Mouse (Mus musculus) neural tube, embryonic 14.5 days (tissue): ENCODE results near the gene Olfr1272. TPM values are rescaled to one million over a fixed set of nuclear protein-coding genes. Genes with fewer than 3 reads are reported as not detected.
"Not testable (repeated sequence)": the region's sequence is repeated elsewhere in the genome, so short reads cannot be mapped to it uniquely, and the experiment has no call there.

Source experiments
- ATAC-seq: fragments of 200-750 bp; cut with Nextera tagmentation; 2 replicates; pipeline ENCODE4 v1.8.0; 2017; ENCODE audit warnings: low read depth, mild to moderate bottlenecking, moderate TSS enrichment, moderate library complexity
- H3K27ac ChIP-seq: fragments of 300-500 bp; sonication (generic); 2 replicates; pipeline ENCODE4 v1.5.1; 2014; ENCODE audit warnings: low read depth, mild to moderate bottlenecking, control low read depth, low read length, moderate library complexity, mixed read lengths
- H3K27me3 ChIP-seq: fragments of 300-500 bp; sonication (generic); 2 replicates; pipeline ENCODE4 v1.6.1; 2014; ENCODE audit warnings: low read length; ENCODE audit not compliant: control insufficient read depth, insufficient read depth
- H3K36me3 ChIP-seq: fragments of 300-500 bp; sonication (generic); 2 replicates; pipeline ENCODE4 v1.6.1; 2014; ENCODE audit warnings: low read length, mixed read lengths; ENCODE audit not compliant: control insufficient read depth, insufficient read depth
- H3K4me1 ChIP-seq: fragments of 300-500 bp; sonication (generic); 2 replicates; pipeline ENCODE4 v1.6.1; 2014; ENCODE audit warnings: low read length; ENCODE audit not compliant: control insufficient read depth, insufficient read depth
- H3K4me2 ChIP-seq: fragments of 300-500 bp; sonication (generic); 2 replicates; pipeline ENCODE4 v1.6.1; 2014; ENCODE audit warnings: mild to moderate bottlenecking, low read depth, low read length, control low read depth
- H3K4me3 ChIP-seq: fragments of 300-500 bp; sonication (generic); 2 replicates; pipeline ENCODE4 v1.5.1; 2014; ENCODE audit warnings: low read depth, low read length, control low read depth, mixed read lengths
- H3K9ac ChIP-seq: fragments of 300-500 bp; sonication (generic); replicated peaks from 2 replicates; pipeline ENCODE4 v1.6.1; 2014; ENCODE audit warnings: low read depth, mild to moderate bottlenecking, control low read depth, low read length, mixed read lengths
- H3K9me3 ChIP-seq: fragments of 300-500 bp; sonication (generic); 2 replicates; pipeline ENCODE4 v1.6.1; 2016; ENCODE audit warnings: low read length; ENCODE audit not compliant: control insufficient read depth
- WGBS: fragments of 180-500 bp; shearing (Covaris S2); extraction: QIAGEN DNeasy Blood & Tissue Kit; methylation state at CpG from one replicate; pipeline ENCODE4 v1.1.7; 2014; 5-methylcytosine and 5-hydroxymethylcytosine counted together
- polyA plus RNA-seq: library from polyadenylated mRNA; unstranded; fragments of >200 nt; fragmentation: Nextera tagmentation; extraction: Ambion mirVana; gene quantifications from 2 replicates; pipeline ENCODE4 v1.2.1, GENCODE M21; 2014

The Olfr1272 gene
- not detected in 2 replicates for polyA plus RNA-seq

DNA sequence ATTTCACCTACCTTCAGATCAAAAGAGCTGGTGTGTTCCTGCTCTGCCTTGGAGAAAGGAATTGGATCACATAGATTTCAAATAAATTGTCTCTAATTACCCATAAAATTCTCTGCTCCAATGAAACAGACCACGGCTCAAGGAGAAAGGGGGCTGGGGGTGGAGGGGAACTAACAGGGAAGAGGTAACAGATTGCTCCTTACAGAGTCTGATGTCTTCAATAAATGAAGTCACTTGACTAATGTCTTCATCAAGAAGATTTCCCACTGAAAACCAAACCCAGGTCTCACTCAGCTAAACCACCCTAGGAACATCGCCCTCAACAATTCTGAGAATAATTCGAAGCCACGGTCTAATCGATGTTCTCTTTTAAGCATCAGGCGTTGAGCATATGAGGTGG, at the start of gene Olfr1272:
Gene Olfr1272 (minus strand): TSS at position 101 of the 400 bp plus-strand sequence.
- no peaks in the 10 kb centered on the region for H3K9me3 ChIP-seq
- H3K36me3 ChIP-seq, result no peaks in the 10 kb centered on the region
- H3K27me3 ChIP-seq, result no peaks in the 10 kb centered on the region
- H3K9ac ChIP-seq, result no peak within 1 kb of the TSS
- H3K4me2 ChIP-seq, result no peak within 1 kb of the TSS
- H3K4me3 ChIP-seq, result no peak within 1 kb of the TSS
- no peak within 1 kb of the TSS for H3K27ac ChIP-seq
- ATAC-seq, result no peak
- no peaks in the 10 kb centered on the region for H3K4me1 ChIP-seq
- 87% methylated on average over 6 of the region's 6 CpGs for WGBS

DNA sequence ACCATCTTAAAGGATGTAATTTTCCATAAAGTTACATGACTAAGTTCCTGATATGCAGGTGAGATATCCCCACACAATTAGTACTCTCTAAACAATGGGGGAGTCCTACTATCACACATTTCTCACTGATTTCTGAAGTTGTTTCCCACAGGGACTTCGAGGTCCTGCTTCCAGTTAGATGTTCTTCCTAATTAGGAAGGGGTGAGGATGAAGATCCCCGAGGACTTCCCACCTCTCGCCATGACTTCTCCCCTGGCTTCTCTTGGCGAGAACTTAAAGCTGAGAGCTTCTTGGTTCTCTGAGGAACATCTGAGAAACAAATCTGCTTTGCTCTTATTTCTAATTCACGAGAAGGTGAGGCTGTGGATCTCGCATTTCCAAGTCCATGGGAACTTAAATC, 29.3 kb upstream of the Olfr1272 start, which contains the start of gene Gm13769:
Gene Gm13769 (plus strand): TSS at position 301 of the 400 bp plus-strand sequence.
- not testable (repeated sequence) for H3K27me3 ChIP-seq, H3K27ac ChIP-seq, H3K36me3 ChIP-seq, ATAC-seq, H3K4me2 ChIP-seq, H3K9me3 ChIP-seq, H3K4me1 ChIP-seq, H3K9ac ChIP-seq, H3K4me3 ChIP-seq
- no CpG with 5 or more reads among the region's 6 CpGs for WGBS

DNA sequence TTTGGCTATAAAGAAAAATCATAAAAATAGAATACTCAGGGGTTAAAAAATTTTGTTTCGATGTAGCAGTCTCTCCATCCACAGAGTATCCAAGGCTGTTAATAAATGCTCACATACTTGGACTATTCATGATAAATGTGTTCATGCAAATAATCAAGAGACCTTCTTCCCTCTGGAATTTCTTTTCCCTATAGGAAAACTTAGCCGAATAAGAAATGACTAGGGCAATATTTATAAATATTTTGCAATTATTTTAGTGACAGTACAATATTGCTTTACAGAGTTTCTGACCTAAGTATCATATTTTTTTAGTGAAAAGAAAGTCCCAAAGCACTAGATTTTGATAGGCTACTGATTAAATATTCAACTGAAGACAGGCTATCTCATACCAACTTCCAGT, 21.7 kb downstream of the Olfr1272 start, which contains the start of gene Olfr1271:
Gene Olfr1271 (minus strand): TSS at position 101 of the 400 bp plus-strand sequence.
- ATAC-seq, result no peak
- 91% methylated on average over 2 of the region's 2 CpGs for WGBS
- Histone ChIP-seq H3K27me3 (no peaks in the 10 kb centered on the region), H3K9ac (no peak within 1 kb of the TSS), H3K36me3 (no peaks in the 10 kb centered on the region), H3K9me3 (no peaks in the 10 kb centered on the region), H3K4me1 (no peaks in the 10 kb centered on the region), H3K4me2 (no peak within 1 kb of the TSS), H3K27ac (no peak within 1 kb of the TSS), H3K4me3 (no peak within 1 kb of the TSS)

DNA sequence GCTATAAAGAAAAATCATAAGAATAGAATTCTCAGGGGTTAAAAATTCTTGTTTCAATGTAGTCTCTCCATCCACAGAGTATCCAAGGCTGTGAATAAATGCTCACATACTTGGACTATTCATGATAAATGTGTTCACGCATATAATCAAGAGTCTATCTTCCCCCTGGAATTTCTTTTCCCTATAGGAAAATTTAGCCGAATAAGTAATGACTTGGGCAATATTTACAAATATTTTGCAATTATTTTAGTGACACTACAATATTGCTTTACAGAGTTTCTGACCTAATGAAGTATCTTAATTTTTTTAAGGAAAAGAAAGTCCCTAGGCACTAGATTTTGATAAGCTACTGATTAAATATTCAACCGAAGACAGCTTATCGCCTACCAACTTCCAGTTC, 35.1 kb downstream of the Olfr1272 start, which contains the start of gene Olfr142:
Gene Olfr142 (minus strand): TSS at position 101 of the 400 bp plus-strand sequence.
- ATAC-seq, result no peak
- no peaks in the 10 kb centered on the region for H3K4me1 ChIP-seq
- no peak within 1 kb of the TSS for H3K4me3 ChIP-seq
- H3K27me3 ChIP-seq, result no peaks in the 10 kb centered on the region
- no peak within 1 kb of the TSS for H3K27ac ChIP-seq
- H3K36me3 ChIP-seq, result no peaks in the 10 kb centered on the region
- H3K9ac ChIP-seq, result no peak within 1 kb of the TSS
- 94% methylated on average over 4 of the region's 4 CpGs for WGBS
- H3K9me3 ChIP-seq, result no peaks in the 10 kb centered on the region
- H3K4me2 ChIP-seq, result no peak within 1 kb of the TSS

Other genes with a start within 250 kb of the Olfr1272 start
- not detected in 2 replicates for gene Olfr140, start 229.2 kb downstream of the Olfr1272 start, polyA plus RNA-seq
- not detected in 2 replicates for gene Olfr1269, start 171.4 kb downstream of the Olfr1272 start, polyA plus RNA-seq
- gene Olfr32, start 150.5 kb downstream of the Olfr1272 start, polyA plus RNA-seq, result not detected in 2 replicates
- not detected in 2 replicates for gene Olfr1270, start 139.8 kb downstream of the Olfr1272 start, polyA plus RNA-seq
- gene Olfr1506, start 68.3 kb downstream of the Olfr1272 start, polyA plus RNA-seq, result not detected in 2 replicates
- gene Olfr142, start 35.2 kb downstream of the Olfr1272 start, polyA plus RNA-seq, result not detected in 2 replicates
- not detected in 2 replicates for gene Olfr1271, start 21.8 kb downstream of the Olfr1272 start, polyA plus RNA-seq
- not detected in 2 replicates for gene Gm13769, start 29.4 kb upstream of the Olfr1272 start, polyA plus RNA-seq
- gene Olfr1274-ps, start 105.8 kb upstream of the Olfr1272 start, polyA plus RNA-seq, result not detected in 2 replicates